In the genomic region with DNA sequence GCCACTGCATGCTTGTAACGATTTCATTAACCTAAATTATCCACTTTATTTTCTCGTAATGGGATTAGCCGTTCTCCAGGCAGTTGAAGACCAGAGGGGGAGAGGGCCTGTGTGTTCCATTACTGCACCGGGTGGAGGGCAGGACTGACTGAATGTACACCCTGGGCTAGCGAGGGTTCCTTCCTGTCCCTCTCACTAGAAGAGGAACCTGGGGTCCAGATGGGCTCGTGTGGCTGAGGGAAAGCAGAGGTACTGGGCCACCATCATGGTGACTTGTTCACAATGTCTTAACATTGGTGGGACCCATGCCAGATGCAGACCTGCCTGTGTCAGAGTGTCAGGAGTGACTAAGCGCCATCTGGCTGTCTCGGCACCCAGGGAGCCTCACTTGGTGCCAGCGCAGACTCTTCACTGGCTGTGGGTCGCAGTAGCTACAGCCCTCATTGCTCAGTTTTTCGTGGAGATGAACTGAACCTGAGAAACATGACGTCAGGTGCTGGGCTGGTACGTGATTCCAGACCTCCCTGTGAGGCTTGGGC, we compare ENCODE assay signal across 15 mouse cellular contexts. TPM values are rescaled to one million over a fixed set of nuclear protein-coding genes. Genes with fewer than 3 reads are reported as not detected.
DNase-seq lines count a peak whose midpoint lies in the region; ATAC-seq lines count a peak whose summit lies in the region.
"Had no signal": no experiment of that assay in that cellular context is flagged by ENCODE, and none has a peak within 500 bp of the region (broad histone marks: within the 10 kb centered on the region; RNA-seq: fewer than 3 reads in every experiment).

No protein-coding gene starts in this region.

- H3K4me2 ChIP-seq in heart, embryonic 12.5 days, result no peak overlapping the region
- H3K4me2 ChIP-seq: embryonic facial prominence, embryonic 12.5 days; heart, embryonic 15.5 days; liver, embryonic 12.5 days; lung, embryonic 15.5 days had no signal

- no peak overlapping the region for H3K27ac ChIP-seq in heart, embryonic 12.5 days (ENCODE audit: poor library complexity, severe bottlenecking)
- H3K27ac ChIP-seq: embryonic facial prominence, embryonic 12.5 days; heart, embryonic 15.5 days; liver, embryonic 12.5 days; lung, embryonic 15.5 days had no signal

- peak; percentile 47; the same call in 1 of the 2 replicates for ATAC-seq in cerebellum, adult (ENCODE audit: insufficient number of reproducible peaks, low FRiP score, low TSS enrichment)
- ATAC-seq in megakaryocyte progenitor cell, adult 5-6 weeks (replicated peaks; ENCODE audit: poor library complexity), result peak; percentile 15; the same call in 1 of the 2 replicates
- ATAC-seq in heart, embryonic 12.5 days (ENCODE audit: insufficient number of reproducible peaks, low FRiP score), result no peak
- no peak for ATAC-seq in activated CD4-positive, CD25-positive, alpha-beta regulatory T cell, adult 4 months
- ATAC-seq: hindbrain, embryonic 16.5 days; liver, embryonic 12.5 days; midbrain, embryonic 16.5 days had no signal

- H3K4me1 ChIP-seq in heart, embryonic 12.5 days (replicated peaks), result peaks cover 15% of the 10 kb centered on the region
- H3K4me1 ChIP-seq: lung, embryonic 15.5 days had no signal

- H3K9ac ChIP-seq in heart, embryonic 12.5 days, result no peak overlapping the region
- H3K9ac ChIP-seq: embryonic facial prominence, embryonic 12.5 days; heart, embryonic 15.5 days; liver, embryonic 12.5 days; lung, embryonic 15.5 days had no signal

- no peaks in the 10 kb centered on the region for H3K36me3 ChIP-seq in heart, embryonic 12.5 days
- H3K36me3 ChIP-seq: embryonic facial prominence, embryonic 12.5 days; heart, embryonic 15.5 days; lung, embryonic 15.5 days had no signal

- no peak overlapping the region for H3K4me3 ChIP-seq in heart, embryonic 12.5 days
- H3K4me3 ChIP-seq: embryonic facial prominence, embryonic 12.5 days; heart, embryonic 15.5 days; liver, embryonic 12.5 days; lung, embryonic 15.5 days had no signal

- DNase-seq in left cerebral cortex, postnatal 4 days, result peak; percentile 78
- DNase-seq in left cerebral cortex, adult 11 months (ENCODE audit: low spot score), result no peak
- DNase-seq in cerebellum, adult 9-10 months, result peak; percentile 92
- DNase-seq: kidney, adult 18-20 months; thymus, adult 18-20 months had no signal

- no peaks in the 10 kb centered on the region for H3K9me3 ChIP-seq in heart, embryonic 12.5 days (replicated peaks)
- H3K9me3 ChIP-seq: embryonic facial prominence, embryonic 12.5 days; heart, embryonic 15.5 days; liver, embryonic 12.5 days; lung, embryonic 15.5 days had no signal

- no peaks in the 10 kb centered on the region for H3K27me3 ChIP-seq in heart, embryonic 12.5 days (replicated peaks)
- H3K27me3 ChIP-seq: embryonic facial prominence, embryonic 12.5 days; heart, embryonic 15.5 days; liver, embryonic 12.5 days; lung, embryonic 15.5 days had no signal

- 82% methylated on average over 13 of the region's 13 CpGs for WGBS in heart, embryonic 12.5 days

- intact Hi-C loops in left cerebral cortex, postnatal 4 days (cut with DNase I), result no loop called here

RNA-seq across cellular contexts. Expression of gene Rbm19, which starts 51.6 kb away (rescaled TPM):
- 10 to 100 TPM; 28.7 to 29.0 TPM for total RNA-seq in left cerebral cortex, postnatal 4 days (2021)
- 9.6 and 14.1 TPM in 2 replicates for total RNA-seq in megakaryocyte progenitor cell, adult 5-6 weeks (2015)
- total RNA-seq in megakaryocyte progenitor cell, adult 5-6 weeks (2017), result 17.6 and 19.1 TPM in 2 replicates
- 21.9 and 22.8 TPM in 2 replicates for polyA plus RNA-seq in heart, embryonic 12.5 days (2016; fragmentation: Nextera tagmentation; extraction: Ambion mirVana)
- polyA plus RNA-seq in activated CD4-positive, CD25-positive, alpha-beta regulatory T cell, adult 4 months (2017; shearing (Covaris generic)), result 10 to 100 TPM; 11.2 to 12.2 TPM

Comparison
In these comparisons a context has a peak if more than half of its experiments do, and no peak if none do; other contexts are left out.
1. ATAC-seq: peak in cerebellum, adult (single experiment) and megakaryocyte progenitor cell, adult 5-6 weeks (single experiment); none in heart, embryonic 12.5 days (single experiment) and activated CD4-positive, CD25-positive, alpha-beta regulatory T cell, adult 4 months (single experiment).